Mouse (Mus musculus): ENCODE data around the gene Zfp628. TPM values are rescaled to one million over a fixed set of nuclear protein-coding genes. Genes with fewer than 3 reads are reported as not detected.

The Zfp628 gene
- polyA plus RNA-seq, 1 experiment: 12.6 TPM

GRCm38 (mm10) chr7:4922931-4923565 lies 8.0 kb downstream of the Zfp628 start:
- peaks cover 13% of the 10 kb centered on the region; the same call in 1 of the 2 replicates for H3K4me1 ChIP-seq (ENCODE audit: control insufficient read depth, insufficient read depth, low read length)
- TF ChIP-seq CTCF (conservative IDR thresholded peaks at IDR 0.05; ENCODE audit: insufficient read depth, insufficient read length, low read depth, low read length) (no peak), POLR2A (IDR thresholded peaks at IDR 0.05; ENCODE audit: low read depth, low read length) (no peak)
- no peaks in the 10 kb centered on the region for H3K27me3 ChIP-seq (replicated peaks; ENCODE audit: control insufficient read depth, insufficient read depth, low read length)
- WGBS: 3% methylated on average over 14 of the region's 14 CpGs
- no peak overlapping the region for H3K27ac ChIP-seq (ENCODE audit: insufficient read depth, low read depth, low read length)
- H3K36me3 ChIP-seq (ENCODE audit: control insufficient read depth, insufficient read depth, low read length): no peaks in the 10 kb centered on the region; the same call in 1 of the 2 replicates
- peak overlapping the region; percentile 39 for H3K4me3 ChIP-seq (ENCODE audit: insufficient read depth, low read depth, low read length)
- no peak for DNase-seq

- TF ChIP-seq CTCF (conservative IDR thresholded peaks at IDR 0.05; ENCODE audit: insufficient read depth, insufficient read length, low read depth, low read length) (peak; percentile 36; the same call in 1 of the 2 replicates), POLR2A (IDR thresholded peaks at IDR 0.05; ENCODE audit: low read depth, low read length) (no peak)
- 9% methylated on average over 37 of the region's 37 CpGs for WGBS
- Histone ChIP-seq H3K27me3 (replicated peaks; ENCODE audit: control insufficient read depth, insufficient read depth, low read length) (no peaks in the 10 kb centered on the region), H3K4me1 (ENCODE audit: control insufficient read depth, insufficient read depth, low read length) (peaks cover 13% of the 10 kb centered on the region; the same call in 1 of the 2 replicates), H3K4me3 (ENCODE audit: insufficient read depth, low read depth, low read length) (peak overlapping the region; percentile 32), H3K36me3 (ENCODE audit: control insufficient read depth, insufficient read depth, low read length) (no peaks in the 10 kb centered on the region; the same call in 1 of the 2 replicates), H3K27ac (ENCODE audit: insufficient read depth, low read depth, low read length) (no peak overlapping the region)
- peak; percentile 50 for DNase-seq
Measured at GRCm38 (mm10) chr7:4923586-4924364, 8.8 kb downstream of the Zfp628 start.

GRCm38 (mm10) chr7:4924483-4924882 lies 9.5 kb downstream of the Zfp628 start:
- peaks cover 13% of the 10 kb centered on the region; the same call in 1 of the 2 replicates for H3K4me1 ChIP-seq (ENCODE audit: control insufficient read depth, insufficient read depth, low read length)
- H3K27me3 ChIP-seq (replicated peaks; ENCODE audit: control insufficient read depth, insufficient read depth, low read length): no peaks in the 10 kb centered on the region
- WGBS: 9% methylated on average over 4 of the region's 4 CpGs
- H3K36me3 ChIP-seq (ENCODE audit: control insufficient read depth, insufficient read depth, low read length): no peaks in the 10 kb centered on the region
- TF ChIP-seq POLR2A (IDR thresholded peaks at IDR 0.05; ENCODE audit: low read depth, low read length): no peak
- TF ChIP-seq CTCF (conservative IDR thresholded peaks at IDR 0.05; ENCODE audit: insufficient read depth, insufficient read length, low read depth, low read length): no peak
- no peak overlapping the region for H3K4me3 ChIP-seq (ENCODE audit: insufficient read depth, low read depth, low read length)
- no peak for DNase-seq
- H3K27ac ChIP-seq (ENCODE audit: insufficient read depth, low read depth, low read length): no peak overlapping the region

GRCm38 (mm10) chr7:4924891-4925301 lies 9.9 kb downstream of the Zfp628 start:
- H3K27ac ChIP-seq (ENCODE audit: insufficient read depth, low read depth, low read length): no peak overlapping the region

GRCm38 (mm10) chr7:4925441-4926381 lies 10.7 kb downstream of the Zfp628 start, which contains the start of gene Ssc5d:
Gene Ssc5d, plus strand, starts transcription at chr7:4925785.
- peaks cover 13% of the 10 kb centered on the region; the same call in 1 of the 2 replicates for H3K4me1 ChIP-seq (ENCODE audit: control insufficient read depth, insufficient read depth, low read length)
- no peaks in the 10 kb centered on the region for H3K27me3 ChIP-seq (replicated peaks; ENCODE audit: control insufficient read depth, insufficient read depth, low read length)
- H3K27ac ChIP-seq (ENCODE audit: insufficient read depth, low read depth, low read length): no peak within 1 kb of the TSS
- 25% methylated on average over 6 of the region's 6 CpGs for WGBS
- no peak within 1 kb of the TSS for H3K4me3 ChIP-seq (ENCODE audit: insufficient read depth, low read depth, low read length)
- no peak for DNase-seq
- no peaks in the 10 kb centered on the region for H3K36me3 ChIP-seq (ENCODE audit: control insufficient read depth, insufficient read depth, low read length)
- TF ChIP-seq POLR2A (IDR thresholded peaks at IDR 0.05; ENCODE audit: low read depth, low read length): no peak
- no peak for TF ChIP-seq CTCF (conservative IDR thresholded peaks at IDR 0.05; ENCODE audit: insufficient read depth, insufficient read length, low read depth, low read length)

More at GRCm38 (mm10) chr7:4924891-4925301, 9.9 kb downstream of the Zfp628 start:
- 12% methylated on average over 3 of the region's 4 CpGs for WGBS
- peaks cover 13% of the 10 kb centered on the region; the same call in 1 of the 2 replicates for H3K4me1 ChIP-seq (ENCODE audit: control insufficient read depth, insufficient read depth, low read length)
- no peak for DNase-seq
- no peaks in the 10 kb centered on the region for H3K36me3 ChIP-seq (ENCODE audit: control insufficient read depth, insufficient read depth, low read length)
- H3K27me3 ChIP-seq (replicated peaks; ENCODE audit: control insufficient read depth, insufficient read depth, low read length): no peaks in the 10 kb centered on the region
- TF ChIP-seq POLR2A (IDR thresholded peaks at IDR 0.05; ENCODE audit: low read depth, low read length): no peak
- no peak overlapping the region for H3K4me3 ChIP-seq (ENCODE audit: insufficient read depth, low read depth, low read length)

GRCm38 (mm10) chr7:4926849-4927248 lies 11.8 kb downstream of the Zfp628 start:
- DNase-seq: no peak
- H3K4me1 ChIP-seq (ENCODE audit: control insufficient read depth, insufficient read depth, low read length): peaks cover 13% of the 10 kb centered on the region; the same call in 1 of the 2 replicates
- no peak overlapping the region for H3K4me3 ChIP-seq (ENCODE audit: insufficient read depth, low read depth, low read length)
- WGBS: 73% methylated on average over 16 of the region's 16 CpGs
- TF ChIP-seq POLR2A (IDR thresholded peaks at IDR 0.05; ENCODE audit: low read depth, low read length) (no peak), CTCF (conservative IDR thresholded peaks at IDR 0.05; ENCODE audit: insufficient read depth, insufficient read length, low read depth, low read length) (no peak)
- H3K27me3 ChIP-seq (replicated peaks; ENCODE audit: control insufficient read depth, insufficient read depth, low read length): no peaks in the 10 kb centered on the region
- no peaks in the 10 kb centered on the region for H3K36me3 ChIP-seq (ENCODE audit: control insufficient read depth, insufficient read depth, low read length)
- no peak overlapping the region for H3K27ac ChIP-seq (ENCODE audit: insufficient read depth, low read depth, low read length)
